Mouse (Mus musculus) erythroblast, embryonic 14.5 days (primary cell): Measurements from ENCODE around the gene Lnx1.

Experiments used
- GATA1 ChIP-seq: IDR thresholded peaks from 2 replicates; pipeline ENCODE4 v1.6.1; 2012; ENCODE audit warnings: low read length, inconsistent platforms, mixed read lengths
- TAL1 ChIP-seq: IDR thresholded peaks from 3 replicates; pipeline ENCODE4 v1.6.1; 2012; ENCODE audit warnings: low read length, inconsistent platforms, mixed read lengths

GRCm38 (mm10) chr5:74641000-74641399 is 61.7 kb downstream of the Lnx1 start:
- TF ChIP-seq TAL1 (no peak), GATA1 (no peak)
